Mouse (Mus musculus) c-Kit-positive CD71-positive TER-119-negative erythroid progenitor cells, embryonic 14.5 days (primary cell): Measurements from ENCODE around the gene Cav3.

ENCODE experiments used
- DNase-seq: peaks from one replicate; pipeline ENCODE4 v3.0.0-alpha.2; 2013; ENCODE audit warnings: low read depth

The Cav3 gene

GRCm38 (mm10) chr6:112495219-112495618 is 35.9 kb downstream of the Cav3 start:
- DNase-seq: no peak

DNA sequence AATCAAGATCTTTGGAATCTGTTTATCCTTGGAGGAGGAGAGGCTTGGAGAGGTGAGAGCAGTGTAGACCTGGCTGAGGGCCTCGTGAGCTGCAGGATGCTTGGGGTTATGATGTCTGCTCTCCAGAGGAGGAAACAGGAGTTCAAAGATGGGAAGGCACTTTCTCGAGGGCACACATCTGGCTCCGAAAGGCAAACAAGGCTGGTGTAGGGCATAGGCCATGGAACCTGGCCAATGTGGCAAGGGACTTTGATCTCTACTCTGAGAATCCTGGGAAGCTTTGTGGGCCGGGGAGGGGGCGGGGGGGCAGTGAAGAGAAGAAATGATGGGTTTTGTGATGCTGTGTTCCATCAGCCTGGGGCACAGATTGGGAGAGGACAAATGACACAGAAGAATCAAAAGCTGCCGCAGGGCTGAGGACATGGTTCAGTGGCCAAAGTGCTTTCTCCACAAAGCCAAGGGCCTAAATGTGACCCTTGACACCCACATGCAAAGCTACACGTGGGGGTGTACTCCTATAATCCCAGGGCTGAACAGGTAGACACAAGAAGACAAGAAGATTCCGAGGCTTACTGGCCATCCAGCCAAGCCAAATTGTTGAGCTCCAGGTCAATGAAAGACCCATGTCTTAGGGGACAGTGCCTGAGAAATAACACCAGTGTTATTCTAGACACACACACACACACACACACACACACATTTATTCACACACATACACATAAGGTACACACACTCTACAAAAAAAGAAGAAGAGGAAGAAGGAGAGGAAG is 37.2 kb downstream of the Cav3 start:
- DNase-seq: no peak

- DNase-seq: no peak
Measured at GRCm38 (mm10) chr6:112497456-112497855, 38.2 kb downstream of the Cav3 start.

GRCm38 (mm10) chr6:112498716-112499115 is 39.4 kb downstream of the Cav3 start:
- no peak for DNase-seq

DNA sequence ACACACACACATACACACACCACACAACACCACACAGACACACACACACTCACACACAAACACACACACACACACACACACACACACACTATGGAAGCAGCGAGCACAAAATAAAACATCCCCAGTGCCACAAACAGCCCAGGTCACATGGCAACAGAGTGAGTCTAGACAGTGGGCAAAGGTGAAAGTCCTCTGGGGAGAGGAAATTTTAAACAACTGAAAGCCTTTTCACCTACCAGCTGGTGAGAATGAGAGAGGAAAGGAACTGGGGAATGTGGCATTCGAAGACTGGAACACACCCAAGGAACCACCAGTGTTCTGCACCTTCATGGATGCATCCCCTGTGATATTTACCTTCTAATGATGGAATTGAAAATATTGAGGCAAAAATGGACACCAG is 40.2 kb downstream of the Cav3 start:
- no peak for DNase-seq

DNA sequence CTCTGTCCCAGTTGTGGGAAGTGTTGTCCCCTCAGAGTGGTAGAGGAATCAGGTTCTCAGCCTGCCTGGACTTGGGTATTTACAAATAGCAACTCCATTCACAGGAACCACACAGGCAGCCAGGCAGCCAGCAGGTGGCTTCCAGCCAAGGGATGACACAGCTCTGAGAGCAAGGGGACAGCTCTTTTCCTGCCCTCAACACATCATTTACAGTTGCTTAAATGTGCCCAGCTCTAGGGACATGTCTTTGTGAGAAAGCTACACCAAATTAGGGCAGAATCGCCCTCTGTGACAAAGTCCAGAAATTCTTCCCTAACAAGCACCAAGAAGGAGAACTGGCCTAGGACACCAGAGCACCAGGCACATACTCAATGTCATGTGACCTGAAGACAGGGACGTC is 41.9 kb downstream of the Cav3 start:
- no peak for DNase-seq

GRCm38 (mm10) chr6:112507617-112508016 is 48.3 kb downstream of the Cav3 start:
- no peak for DNase-seq

DNA sequence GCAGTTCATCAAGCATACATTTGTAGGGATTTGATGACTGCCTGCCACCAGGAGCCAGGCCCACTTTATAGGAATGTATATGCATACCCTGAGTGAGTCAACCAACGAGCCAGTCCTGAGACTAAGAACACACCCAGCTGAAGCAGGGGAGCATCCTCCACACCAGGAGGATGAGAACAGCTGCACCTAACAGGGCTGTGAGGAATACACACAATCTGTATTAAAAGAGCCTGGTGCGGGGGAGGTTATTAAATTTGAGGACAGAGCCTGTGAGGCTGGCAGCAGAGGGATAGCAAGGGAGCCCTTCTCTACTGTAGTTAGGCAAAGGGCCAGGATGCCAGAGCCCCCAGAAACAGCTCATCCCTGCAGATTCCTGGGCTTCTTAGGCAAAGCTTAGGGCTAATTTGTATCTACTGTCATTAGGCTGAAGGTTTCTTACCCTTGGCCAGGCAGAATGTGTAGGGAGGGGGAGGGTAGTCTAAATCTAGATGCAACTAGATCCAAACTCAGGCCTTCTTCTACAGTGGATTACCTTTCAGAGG is 50.4 kb downstream of the Cav3 start:
- no peak for DNase-seq

GRCm38 (mm10) chr6:112510346-112510745 is 51.0 kb downstream of the Cav3 start:
- no peak for DNase-seq

- DNase-seq: no peak
Measured at GRCm38 (mm10) chr6:112514591-112514990, 55.3 kb downstream of the Cav3 start.

DNA sequence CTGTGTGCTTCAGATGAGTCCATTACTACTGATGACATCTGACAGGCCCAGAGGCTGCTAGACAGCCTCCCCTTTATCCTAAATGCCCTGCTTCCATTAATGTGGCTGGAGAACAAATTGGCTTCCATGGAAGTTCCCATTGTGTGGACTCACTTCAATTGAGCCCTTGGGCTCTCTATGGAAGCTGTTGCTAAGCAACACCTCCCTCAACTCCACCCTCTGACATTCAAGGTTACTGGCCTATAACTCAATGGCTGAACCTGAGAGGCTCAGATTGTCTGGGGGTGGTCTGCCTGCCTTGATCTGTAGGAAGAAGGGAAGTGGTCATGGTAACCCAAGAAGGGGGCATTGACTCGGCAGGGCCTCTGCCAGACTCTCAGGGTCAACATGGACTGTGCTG is 57.2 kb downstream of the Cav3 start:
- DNase-seq: no peak

DNA sequence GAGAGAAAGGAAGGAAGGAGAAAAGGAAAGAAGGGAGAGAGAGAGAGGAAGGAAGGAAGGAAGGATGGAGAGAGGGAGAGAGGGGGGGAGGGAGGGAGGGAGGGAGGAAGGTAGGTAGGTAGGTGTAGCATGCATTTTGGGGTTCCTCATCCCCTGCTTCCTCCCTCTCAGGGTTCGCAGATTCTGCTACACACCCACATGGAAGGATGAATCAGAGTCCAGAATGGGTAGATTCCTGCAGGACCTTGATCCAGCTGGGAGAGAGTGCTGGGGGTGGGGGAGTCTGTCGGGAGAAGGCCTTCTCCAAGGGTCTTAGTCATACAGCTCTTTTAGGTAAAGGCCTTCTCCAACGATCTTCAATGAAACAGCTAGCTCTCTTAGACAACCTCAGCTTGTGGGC is 58.3 kb downstream of the Cav3 start:
- DNase-seq: no peak

DNA sequence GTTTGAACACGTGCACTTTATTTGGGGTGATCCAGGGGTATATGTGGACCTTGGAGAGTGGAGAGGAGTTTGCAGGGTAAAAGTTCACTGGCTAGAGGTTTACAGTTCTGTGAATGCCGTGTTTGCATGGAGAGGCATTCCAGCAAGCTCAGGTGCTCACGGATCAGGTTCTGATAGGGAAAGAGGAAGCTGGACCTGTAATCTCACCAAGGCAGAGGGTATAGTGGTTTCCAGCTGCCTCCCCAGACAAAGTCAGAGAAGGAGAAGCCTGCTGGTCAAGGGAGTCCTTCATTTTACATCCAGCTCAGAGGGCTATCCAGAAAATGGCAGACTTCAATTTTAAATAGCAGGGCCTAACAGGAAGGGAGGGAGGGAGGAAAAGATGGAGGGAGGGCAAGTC is 58.7 kb downstream of the Cav3 start:
- no peak for DNase-seq
